Mouse (Mus musculus): ENCODE measurements around the gene Olfr524. TPM values are rescaled to one million over a fixed set of nuclear protein-coding genes. Genes with fewer than 3 reads are reported as not detected.

The Olfr524 gene
- total RNA-seq (2012; rRNA removed) (not detected in 2 replicates), polyA plus RNA-seq (2012; ENCODE audit: insufficient read depth in 1 of 2, insufficient read length in 2 of 2, low read depth in 1 of 2, low replicate concordance in 2 of 2, missing spikeins in 1 of 2) (not detected)

- TF ChIP-seq EP300 (IDR thresholded peaks at IDR 0.05; ENCODE audit: low read depth in 1 of 2, low read length in 2 of 2) (no peak), ZKSCAN1 (IDR thresholded peaks at IDR 0.05; ENCODE audit: low read depth, low read length) (no peak), SMC3 (IDR thresholded peaks at IDR 0.05; ENCODE audit: low read depth, low read length) (no peak), ZMIZ1 (IDR thresholded peaks at IDR 0.05; ENCODE audit: low read depth, low read length) (no peak), TAL1 (IDR thresholded peaks at IDR 0.05; ENCODE audit: low read length) (no peak), MYB (IDR thresholded peaks at IDR 0.05; ENCODE audit: low read depth, low read length) (no peak), NELFE (IDR thresholded peaks at IDR 0.05; ENCODE audit: low read depth, low read length) (no peak), JUND (IDR thresholded peaks at IDR 0.05; ENCODE audit: low read depth, low read length) (no peak), RAD21 (IDR thresholded peaks at IDR 0.05; ENCODE audit: low read depth, low read length) (no peak), USF2 (IDR thresholded peaks at IDR 0.05; ENCODE audit: borderline replicate concordance in 1 of 2, insufficient read depth in 1 of 2, low read depth in 1 of 2, low read length in 2 of 2) (no peak), CHD1 (IDR thresholded peaks at IDR 0.05; ENCODE audit: low read depth, low read length) (no peak), POLR2AphosphoS2 (IDR thresholded peaks at IDR 0.05; ENCODE audit: low read length) (no peak), HCFC1 (IDR thresholded peaks at IDR 0.05; ENCODE audit: low read depth, low read length) (no peak), POLR2A (IDR thresholded peaks at IDR 0.05; ENCODE audit: control insufficient read depth in 1 of 2, insufficient read depth in 1 of 2, low read depth in 1 of 2, low read length in 2 of 2, poor library complexity in 1 of 2) (no peak), ZNF384 (IDR thresholded peaks at IDR 0.05; ENCODE audit: low read depth, low read length) (no peak), KAT2A (conservative IDR thresholded peaks at IDR 0.05; ENCODE audit: low read depth, low read length) (no peak), UBTF (IDR thresholded peaks at IDR 0.05; ENCODE audit: borderline replicate concordance, insufficient read depth, low read depth, low read length) (no peak), USF1 (IDR thresholded peaks at IDR 0.05; ENCODE audit: low read depth, low read length) (no peak), POLR2AphosphoS5 (IDR thresholded peaks at IDR 0.05; ENCODE audit: borderline replicate concordance, low read depth, low read length) (no peak)
- no peaks in the 10 kb centered on the region for H3K27me3 ChIP-seq (ENCODE audit: control insufficient read depth in 1 of 2, insufficient read depth in 2 of 2, low read length in 2 of 2)
- no peaks in the 10 kb centered on the region for H3K79me2 ChIP-seq (ENCODE audit: control insufficient read depth, insufficient read depth, low read length, poor library complexity)
- peaks cover 5 to 36% of the 10 kb centered on the region in 2 experiments for H3K4me1 ChIP-seq (ENCODE audit: control insufficient read depth in 1 of 2, insufficient read depth in 2 of 2, low read length in 2 of 2)
- H3K4me3 ChIP-seq (ENCODE audit: control insufficient read depth in 1 of 2, insufficient read depth in 1 of 2, low read depth in 2 of 2, low read length in 2 of 2) = no peak within 1 kb of the TSS
- DNase-seq (ENCODE audit: low read depth, low spot score) = no peak
- peak within 1 kb of the TSS; percentile 7; the same call in 1 of the 2 replicates for H3K27ac ChIP-seq (ENCODE audit: control insufficient read depth, low read depth, low read length)
- H3K9ac ChIP-seq (ENCODE audit: control insufficient read depth, low read depth, low read length, poor library complexity, severe bottlenecking) = no peak within 1 kb of the TSS
- no peaks in the 10 kb centered on the region for H3K9me3 ChIP-seq (replicated peaks; ENCODE audit: insufficient read depth, low read length)
- H3K36me3 ChIP-seq (ENCODE audit: control insufficient read depth in 1 of 2, insufficient read depth in 2 of 2, low read length in 2 of 2) = peaks cover 0 to 21% of the 10 kb centered on the region in 2 experiments; a peak in 2 of 4 replicates
Observed at GRCm38 (mm10) chr7:140205864-140206263, at the start of gene Olfr524. TSS of gene Olfr524 (minus strand) at chr7:140205964.

- no peaks in the 10 kb centered on the region for H3K9me3 ChIP-seq (replicated peaks; ENCODE audit: insufficient read depth, low read length)
- H3K27me3 ChIP-seq (ENCODE audit: control insufficient read depth in 1 of 2, insufficient read depth in 2 of 2, low read length in 2 of 2) = no peaks in the 10 kb centered on the region
- H3K4me1 ChIP-seq (ENCODE audit: control insufficient read depth in 1 of 2, insufficient read depth in 2 of 2, low read length in 2 of 2) = no peaks in the 10 kb centered on the region
- no peak overlapping the region for H3K9ac ChIP-seq (ENCODE audit: control insufficient read depth, low read depth, low read length, poor library complexity, severe bottlenecking)
- H3K27ac ChIP-seq (ENCODE audit: control insufficient read depth, low read depth, low read length) = no peak overlapping the region
- peak; percentile 36 for DNase-seq (ENCODE audit: low read depth, low spot score)
- no peaks in the 10 kb centered on the region for H3K36me3 ChIP-seq (ENCODE audit: control insufficient read depth in 1 of 2, insufficient read depth in 2 of 2, low read length in 2 of 2)
- no peak overlapping the region for H3K4me3 ChIP-seq (ENCODE audit: control insufficient read depth in 1 of 2, insufficient read depth in 1 of 2, low read depth in 2 of 2, low read length in 2 of 2)
- TF ChIP-seq EP300 (IDR thresholded peaks at IDR 0.05; ENCODE audit: low read depth in 1 of 2, low read length in 2 of 2) = peak; percentile 12 to 17; a peak in 1 of 4 replicates
- peak; percentile 96 for TF ChIP-seq ZNF384 (IDR thresholded peaks at IDR 0.05; ENCODE audit: low read depth, low read length)
- TF ChIP-seq BHLHE40 (IDR thresholded peaks at IDR 0.05; ENCODE audit: borderline replicate concordance, low read depth, low read length) = no peak
- no peaks in the 10 kb centered on the region for H3K79me2 ChIP-seq (ENCODE audit: control insufficient read depth, insufficient read depth, low read length, poor library complexity)
Observed at GRCm38 (mm10) chr7:140253780-140254299, 48.1 kb upstream of the Olfr524 start.
